Mouse (Mus musculus): ENCODE data around the gene Psmc3.
A peak's percentile ranks its signal among the peaks of the same experiment; 100 is the strongest.

Gene Psmc3

DNA sequence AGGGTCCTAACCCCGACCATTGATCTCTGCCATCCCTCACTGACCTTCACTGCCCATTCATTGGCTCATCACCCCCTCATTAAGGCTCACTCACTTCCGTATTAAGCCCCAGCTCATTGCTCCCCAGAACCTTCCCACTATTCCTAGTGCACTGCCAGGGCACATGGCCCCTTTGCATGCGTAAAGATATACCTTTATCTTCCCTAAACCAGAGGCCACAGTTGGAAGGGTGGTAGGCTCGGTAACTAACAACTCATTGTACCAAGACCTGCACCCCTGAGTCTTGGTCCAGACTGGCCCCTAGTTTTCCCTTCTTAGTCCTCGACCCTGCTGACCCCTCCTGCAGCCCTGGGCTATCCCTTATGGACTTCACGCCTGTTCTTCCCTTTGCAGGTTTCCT is 60.0 kb downstream of the Psmc3 start:
- no peak for DNase-seq

DNA sequence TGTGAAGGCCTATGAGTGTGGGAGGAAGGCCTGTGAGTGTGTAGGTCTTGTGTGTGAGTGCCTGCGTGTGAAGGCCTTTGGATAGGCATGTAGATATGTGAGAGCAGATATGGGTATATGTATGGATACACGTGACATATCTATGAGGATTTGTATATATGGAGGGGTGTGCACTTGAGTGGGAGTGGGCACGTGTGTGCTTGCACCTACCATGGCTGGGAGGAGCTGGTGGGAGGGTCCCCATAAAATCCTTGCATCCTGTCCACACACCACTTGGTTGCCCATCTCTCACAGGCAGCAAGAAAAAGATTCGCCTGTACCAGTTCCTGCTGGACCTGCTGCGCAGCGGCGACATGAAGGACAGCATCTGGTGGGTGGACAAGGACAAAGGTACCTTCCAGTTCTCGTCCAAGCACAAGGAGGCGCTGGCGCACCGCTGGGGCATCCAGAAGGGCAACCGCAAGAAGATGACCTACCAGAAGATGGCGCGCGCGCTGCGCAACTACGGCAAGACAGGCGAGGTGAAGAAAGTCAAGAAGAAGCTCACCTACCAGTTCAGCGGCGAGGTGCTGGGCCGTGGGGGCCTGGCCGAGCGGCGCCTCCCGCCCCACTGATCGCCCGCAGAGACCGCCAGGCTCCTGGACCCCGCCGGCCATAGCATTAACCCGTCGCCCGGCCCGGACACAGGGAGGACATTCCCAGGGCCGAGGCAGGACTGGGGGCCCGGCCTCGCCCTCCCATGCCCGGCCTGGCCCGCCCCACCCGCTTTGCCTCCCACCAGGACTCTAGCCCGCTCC is 61.2 kb downstream of the Psmc3 start:
- DNase-seq = peak; percentile 92

DNA sequence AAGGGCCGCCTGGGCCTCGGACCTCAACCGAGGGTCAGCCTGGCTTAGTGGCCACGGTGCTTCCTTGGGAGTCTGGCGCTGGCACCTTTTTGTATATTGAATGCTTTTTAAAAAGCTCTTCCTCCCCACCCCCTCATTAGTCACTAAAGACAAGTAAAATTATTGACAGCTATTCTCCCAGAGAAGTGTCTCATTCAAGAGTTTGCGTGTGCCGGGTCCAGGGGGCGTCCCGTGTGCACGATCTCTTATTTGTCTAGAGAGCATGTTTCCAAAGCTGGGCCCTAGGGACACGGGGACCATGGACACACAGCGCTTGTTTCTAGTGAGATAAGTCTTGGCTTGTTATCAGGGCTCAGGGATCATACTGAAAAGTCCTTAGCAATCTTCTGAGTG is 61.8 kb downstream of the Psmc3 start:
- no peak for DNase-seq

All from right cerebral cortex, adult 18-20 months (tissue).